Mouse (Mus musculus) stomach, postnatal 0 days (tissue): ENCODE measurements around the gene Map2k5. TPM values are rescaled to one million over a fixed set of nuclear protein-coding genes. Genes with fewer than 3 reads are reported as not detected.
A peak's percentile ranks its signal among the peaks of the same experiment; 100 is the strongest.

Experiments used
- ATAC-seq: fragments of 200-750 bp; cut with Nextera tagmentation; 2 replicates; pipeline ENCODE4 v1.8.0; 2017; ENCODE audit not compliant: low FRiP score, low TSS enrichment
- DNase-seq: peaks from one replicate; pipeline ENCODE4 v3.0.0-alpha.2; 2016; ENCODE audit warnings: low spot score
- H3K27ac ChIP-seq: fragments of 300-500 bp; sonication (generic); replicated peaks from 2 replicates; pipeline ENCODE4 v1.5.1; 2014; ENCODE audit warnings: mild to moderate bottlenecking, control low read depth
- H3K27me3 ChIP-seq: fragments of 300-500 bp; sonication (generic); 2 replicates; pipeline ENCODE4 v1.6.1; 2014; ENCODE audit warnings: low read length; ENCODE audit not compliant: control insufficient read depth, insufficient read depth
- H3K36me3 ChIP-seq: fragments of 300-500 bp; sonication (generic); 2 replicates; pipeline ENCODE4 v1.6.1; 2014; ENCODE audit warnings: low read length, mixed read lengths; ENCODE audit not compliant: control insufficient read depth, insufficient read depth
- H3K4me1 ChIP-seq: fragments of 300-500 bp; sonication (generic); replicated peaks from 2 replicates; pipeline ENCODE4 v1.6.1; 2014; ENCODE audit warnings: antibody characterized with exemption; ENCODE audit not compliant: control insufficient read depth, insufficient read depth
- H3K4me2 ChIP-seq: fragments of 300-500 bp; sonication (generic); replicated peaks from 2 replicates; pipeline ENCODE4 v1.6.1; 2014; ENCODE audit warnings: low read depth, mild to moderate bottlenecking, control low read depth, moderate library complexity
- H3K4me3 ChIP-seq: fragments of 300-500 bp; sonication (generic); 2 replicates; pipeline ENCODE4 v1.5.1; 2014; ENCODE audit warnings: low read depth, low read length, control low read depth
- H3K9ac ChIP-seq: fragments of 300-500 bp; sonication (generic); 2 replicates; pipeline ENCODE4 v1.6.1; 2014; ENCODE audit warnings: mild to moderate bottlenecking, low read length, control low read depth, mixed read lengths
- H3K9me3 ChIP-seq: fragments of 300-500 bp; sonication (generic); 2 replicates; pipeline ENCODE4 v1.6.1; 2016; ENCODE audit warnings: low read length; ENCODE audit not compliant: control insufficient read depth
- CTCF ChIP-seq: IDR thresholded peaks from 2 replicates; pipeline ENCODE4 v1.5.1; 2016; ENCODE audit warnings: antibody characterized with exemption, low read depth, mild to moderate bottlenecking, moderate library complexity
- EP300 ChIP-seq: optimal IDR thresholded peaks from 2 replicates; pipeline ENCODE3; 2016; ENCODE audit warnings: antibody characterized with exemption
- WGBS: fragments of 180-500 bp; shearing (Covaris S2); extraction: QIAGEN DNeasy Blood & Tissue Kit; methylation state at CpG from one replicate; pipeline ENCODE4 v1.1.7; 2014; 5-methylcytosine and 5-hydroxymethylcytosine counted together
- polyA plus RNA-seq: library from polyadenylated mRNA; unstranded; fragments of >200 nt; fragmentation: Nextera tagmentation; extraction: Ambion mirVana; gene quantifications from 2 replicates; pipeline ENCODE4 v1.2.1, GENCODE M21; 2015

The Map2k5 gene
- polyA plus RNA-seq, 1 experiment from 2014 or later, result 14.9 TPM

- H3K27me3 ChIP-seq, result no peaks in the 10 kb centered on the region
- H3K9ac ChIP-seq, result no peak overlapping the region
- no peak for ATAC-seq
- WGBS, result 94% methylated on average over 7 of the region's 7 CpGs
- no peaks in the 10 kb centered on the region for H3K9me3 ChIP-seq
- H3K27ac ChIP-seq, result no peak overlapping the region
- H3K4me2 ChIP-seq, result no peak overlapping the region
- no peaks in the 10 kb centered on the region for H3K36me3 ChIP-seq
- TF ChIP-seq EP300 (no peak), CTCF (no peak)
- H3K4me3 ChIP-seq, result no peak overlapping the region
- DNase-seq, result no peak
- no peaks in the 10 kb centered on the region for H3K4me1 ChIP-seq
Measured at GRCm38 (mm10) chr9:63281996-63282395, 95.7 kb downstream of the Map2k5 start.

GRCm38 (mm10) chr9:63281086-63281485 is 96.6 kb downstream of the Map2k5 start:
- no peak for TF ChIP-seq EP300
- no peak for TF ChIP-seq CTCF
- H3K27me3 ChIP-seq, result no peaks in the 10 kb centered on the region
- ATAC-seq, result no peak
- no peaks in the 10 kb centered on the region for H3K36me3 ChIP-seq
- no peak overlapping the region for H3K4me2 ChIP-seq
- no peaks in the 10 kb centered on the region for H3K9me3 ChIP-seq
- H3K9ac ChIP-seq, result no peak overlapping the region
- H3K27ac ChIP-seq, result no peak overlapping the region
- 75% methylated on average over 2 of the region's 2 CpGs for WGBS
- H3K4me1 ChIP-seq, result no peaks in the 10 kb centered on the region
- H3K4me3 ChIP-seq, result no peak overlapping the region
- no peak for DNase-seq

GRCm38 (mm10) chr9:63273781-63274180 is 103.9 kb downstream of the Map2k5 start:
- Histone ChIP-seq H3K36me3 (no peaks in the 10 kb centered on the region), H3K27me3 (no peaks in the 10 kb centered on the region), H3K9me3 (no peaks in the 10 kb centered on the region), H3K4me2 (no peak overlapping the region), H3K4me1 (no peaks in the 10 kb centered on the region), H3K27ac (no peak overlapping the region), H3K9ac (no peak overlapping the region), H3K4me3 (no peak overlapping the region)
- TF ChIP-seq EP300, result no peak
- TF ChIP-seq CTCF, result no peak
- WGBS, result 50% methylated on average over 6 of the region's 6 CpGs
- ATAC-seq, result peak; percentile 88
- DNase-seq, result peak; percentile 57

- H3K27ac ChIP-seq, result no peak overlapping the region
- H3K4me1 ChIP-seq, result no peaks in the 10 kb centered on the region
- no peak overlapping the region for H3K4me3 ChIP-seq
- TF ChIP-seq CTCF (no peak), EP300 (no peak)
- DNase-seq (no peak), ATAC-seq (no peak)
- no peaks in the 10 kb centered on the region for H3K36me3 ChIP-seq
- H3K27me3 ChIP-seq, result no peaks in the 10 kb centered on the region
- H3K9ac ChIP-seq, result no peak overlapping the region
- H3K9me3 ChIP-seq, result no peaks in the 10 kb centered on the region
- WGBS, result 62% methylated on average over 3 of the region's 3 CpGs
- H3K4me2 ChIP-seq, result no peak overlapping the region
Measured at GRCm38 (mm10) chr9:63269839-63270238, 107.9 kb downstream of the Map2k5 start.

GRCm38 (mm10) chr9:63263188-63263587 is 114.5 kb downstream of the Map2k5 start:
- 61% methylated on average over 1 of the region's 1 CpGs for WGBS
- H3K9me3 ChIP-seq, result no peaks in the 10 kb centered on the region
- H3K4me3 ChIP-seq, result no peak overlapping the region
- H3K36me3 ChIP-seq, result 0 out of 2 replicates have a peak, but pooled peaks cover 3% of the 10 kb centered on the region
- no peak for ATAC-seq
- H3K27ac ChIP-seq, result no peak overlapping the region
- TF ChIP-seq EP300, result no peak
- no peak for TF ChIP-seq CTCF
- no peaks in the 10 kb centered on the region for H3K4me1 ChIP-seq
- no peaks in the 10 kb centered on the region for H3K27me3 ChIP-seq
- no peak for DNase-seq
- H3K9ac ChIP-seq, result no peak overlapping the region
- no peak overlapping the region for H3K4me2 ChIP-seq

GRCm38 (mm10) chr9:63258768-63259167 is 118.9 kb downstream of the Map2k5 start:
- H3K4me3 ChIP-seq, result no peak overlapping the region
- no peak overlapping the region for H3K4me2 ChIP-seq
- H3K36me3 ChIP-seq, result 0 out of 2 replicates have a peak, but pooled peaks cover 3% of the 10 kb centered on the region
- no peak for TF ChIP-seq CTCF
- no peak for TF ChIP-seq EP300
- DNase-seq (no peak), ATAC-seq (no peak)
- WGBS, result 36% methylated on average over 3 of the region's 3 CpGs
- no peaks in the 10 kb centered on the region for H3K9me3 ChIP-seq
- no peaks in the 10 kb centered on the region for H3K4me1 ChIP-seq
- H3K27ac ChIP-seq, result no peak overlapping the region
- no peaks in the 10 kb centered on the region for H3K27me3 ChIP-seq
- H3K9ac ChIP-seq, result no peak overlapping the region
